Mouse (Mus musculus) cerebellum, postnatal 25 days (tissue): ENCODE data around the gene Dcun1d2.

Experiments used
- DNase-seq, 2 experiments: peaks; one replicate each; pipeline ENCODE4 v3.0.0; 2021; ENCODE audit warnings: mixed read lengths in 2 of 2

Gene Dcun1d2

GRCm38 (mm10) chr8:13253413-13253812, 34.5 kb downstream of the Dcun1d2 start:
- DNase-seq, result no peak

- DNase-seq, result no peak
These were observed 35.1 kb downstream of the Dcun1d2 start for GRCm38 (mm10) chr8:13252837-13253236.

DNA sequence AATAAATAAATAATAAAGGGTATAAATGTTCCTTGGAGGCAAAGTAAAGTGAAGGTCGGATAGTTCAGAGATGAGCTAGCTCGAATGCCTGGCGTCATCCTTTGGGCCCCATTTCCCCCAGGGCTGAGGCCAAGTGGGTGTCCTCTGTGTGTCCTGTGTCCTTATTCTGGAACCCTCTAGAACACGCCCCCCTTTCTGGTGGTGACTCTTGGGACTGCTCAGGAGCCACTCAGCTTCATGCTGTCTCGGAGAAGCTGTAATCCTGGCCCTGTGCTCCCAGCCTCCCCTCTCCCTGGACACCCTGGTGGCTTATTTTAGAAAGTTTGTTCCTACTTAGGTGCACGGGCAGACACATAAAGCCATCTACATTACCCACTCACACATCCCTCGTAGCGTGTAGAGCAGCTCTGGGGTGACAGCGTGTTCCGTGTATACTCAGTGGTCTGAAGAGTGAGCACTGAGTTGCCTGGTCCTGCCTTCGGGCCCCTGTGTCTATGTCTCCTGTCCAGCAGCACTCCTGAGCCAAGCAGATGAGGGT, 43.5 kb downstream of the Dcun1d2 start:
- DNase-seq, result no peak

GRCm38 (mm10) chr8:13242985-13243870, 44.7 kb downstream of the Dcun1d2 start:
- DNase-seq, result no peak

GRCm38 (mm10) chr8:13240691-13241090, 47.2 kb downstream of the Dcun1d2 start:
- DNase-seq, result no peak

DNA sequence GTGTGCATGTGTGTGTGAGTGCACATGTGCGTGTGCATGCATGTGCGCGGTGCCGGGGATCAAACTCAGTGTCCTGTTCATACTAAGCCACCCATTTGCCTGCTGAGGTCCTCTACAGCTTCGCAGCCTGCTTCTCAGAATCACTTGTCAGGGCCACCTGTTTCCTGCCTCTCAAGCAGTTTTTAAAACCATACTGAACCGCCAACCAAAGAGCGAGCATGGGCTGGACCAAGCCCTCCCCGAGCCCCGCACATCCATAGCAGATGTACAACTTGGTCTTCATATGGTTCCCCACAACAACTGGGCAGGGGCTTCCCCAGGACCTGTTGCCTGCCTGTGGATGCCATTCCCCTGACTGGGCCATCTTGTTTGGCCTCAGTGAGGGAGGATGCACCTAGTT, 47.9 kb downstream of the Dcun1d2 start:
- no peak for DNase-seq

DNA sequence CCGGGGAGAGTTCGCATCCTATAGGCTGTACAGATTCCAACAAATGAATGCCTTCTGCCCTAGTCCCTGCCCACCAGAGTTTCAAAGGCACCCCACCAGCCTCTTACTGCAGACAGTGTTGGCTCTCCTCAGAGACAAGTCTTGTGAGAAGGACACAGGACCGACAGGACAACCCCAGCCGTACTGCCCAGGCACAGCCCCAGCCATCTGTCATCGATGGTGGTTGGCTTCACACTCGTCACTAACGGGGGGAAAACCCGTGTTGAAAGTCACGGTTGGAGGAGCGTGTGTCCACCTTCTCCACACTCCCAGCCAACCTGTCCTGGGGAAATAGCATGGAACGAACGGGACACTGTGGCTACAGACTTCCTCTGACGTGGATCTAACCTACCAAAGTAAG, 53.1 kb downstream of the Dcun1d2 start:
- no peak for DNase-seq

- DNase-seq, result no peak
These were observed 57.5 kb downstream of the Dcun1d2 start for GRCm38 (mm10) chr8:13230471-13230870.

DNA sequence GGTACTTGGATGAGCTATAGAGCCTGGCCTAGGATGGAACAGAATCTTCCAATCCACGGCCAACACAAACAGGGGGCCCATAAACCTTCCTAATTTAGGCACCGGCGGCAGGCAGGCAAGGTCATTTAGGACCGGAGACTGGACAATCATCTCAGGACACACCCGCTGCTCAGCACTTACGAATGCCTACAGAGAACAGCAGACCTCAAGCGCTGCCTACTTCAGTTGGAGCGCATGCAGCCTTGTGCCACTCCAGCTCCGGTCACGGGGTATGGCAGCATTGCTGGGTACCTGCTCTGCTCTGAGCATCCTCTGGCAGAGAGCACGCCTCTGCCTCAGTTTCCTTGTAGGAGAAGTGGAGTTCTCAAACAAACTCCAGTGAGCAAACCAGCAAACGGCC, 58.1 kb downstream of the Dcun1d2 start:
- DNase-seq, result no peak

GRCm38 (mm10) chr8:13228923-13229610, 58.9 kb downstream of the Dcun1d2 start:
- DNase-seq, result no peak

DNA sequence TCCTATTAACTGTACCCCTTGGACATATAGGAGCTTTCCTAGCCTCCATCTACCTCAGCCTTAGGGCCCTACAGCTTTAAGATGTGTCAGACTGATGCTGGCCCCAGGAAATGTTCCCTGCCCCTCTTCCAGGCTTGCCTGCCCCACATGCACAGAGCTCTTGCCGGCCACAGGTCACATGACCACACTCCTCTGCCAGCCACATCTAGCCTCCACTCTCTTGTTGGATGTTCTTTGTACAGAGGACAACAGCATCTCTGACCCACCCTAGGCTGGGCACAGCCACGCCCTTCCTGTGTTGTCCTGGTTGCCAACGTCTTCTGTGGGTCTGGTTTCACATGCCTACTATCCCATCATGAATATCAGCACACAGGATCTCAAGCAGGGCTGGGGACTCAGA, 60.7 kb downstream of the Dcun1d2 start:
- DNase-seq, result no peak

DNA sequence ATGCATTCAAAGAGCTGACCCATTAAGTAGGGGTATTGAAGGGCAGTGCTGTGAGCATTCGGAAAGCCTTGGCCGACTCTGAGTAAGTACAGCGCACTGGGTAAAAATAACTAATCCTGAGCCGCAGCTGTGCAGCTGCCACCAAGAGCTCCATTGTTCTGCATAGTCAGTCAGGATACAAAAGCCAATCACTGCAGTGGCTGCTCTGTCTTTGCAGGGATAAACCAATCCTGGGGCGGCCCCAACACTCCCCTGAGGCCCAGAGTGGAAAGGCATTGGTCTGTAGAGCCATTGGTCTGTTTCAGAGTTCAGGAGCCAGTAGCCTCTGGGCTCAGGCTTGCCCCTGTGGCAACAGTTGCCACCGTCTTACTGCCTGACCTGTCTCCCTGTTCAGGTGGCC, 61.6 kb downstream of the Dcun1d2 start:
- DNase-seq, result no peak

DNA sequence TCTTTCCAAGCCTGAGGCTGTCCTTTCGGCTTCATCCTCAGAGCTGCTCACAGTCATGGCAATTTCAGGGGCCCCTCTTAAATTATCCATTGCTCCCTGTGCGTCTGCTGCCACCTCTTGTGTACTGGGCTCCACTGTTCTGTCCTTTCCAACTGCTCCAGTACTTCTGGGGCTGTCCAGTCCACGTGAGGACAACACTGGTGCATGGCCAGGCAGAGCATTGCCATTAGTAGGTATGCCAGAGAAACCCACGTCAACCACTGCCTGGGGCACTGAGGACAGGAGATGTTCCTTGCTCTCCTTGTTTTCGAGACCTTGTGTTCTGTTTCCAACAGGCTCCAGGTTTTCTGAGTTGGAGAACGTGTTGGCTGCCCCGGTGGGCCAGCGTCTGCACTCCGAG, 63.5 kb downstream of the Dcun1d2 start:
- DNase-seq, result no peak

DNA sequence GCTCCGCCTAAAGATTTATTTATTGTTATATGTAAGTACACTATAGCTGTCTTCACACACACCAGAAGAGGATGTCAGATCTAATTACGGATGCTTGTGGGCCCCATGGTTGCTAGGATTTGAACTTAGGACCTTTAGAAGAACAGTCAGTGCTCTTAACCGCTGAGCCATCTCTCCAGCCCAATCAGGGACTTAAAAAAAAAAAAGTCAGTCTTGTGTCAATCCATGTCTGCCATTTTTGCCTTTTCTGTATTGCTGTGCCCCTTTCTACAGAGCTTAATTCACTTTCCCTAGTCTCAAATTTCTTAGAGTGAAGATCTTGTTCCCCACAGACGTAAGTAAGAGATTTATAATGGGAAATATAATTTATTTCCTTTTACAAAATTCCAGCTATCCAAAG, 69.5 kb downstream of the Dcun1d2 start:
- DNase-seq, result no peak

GRCm38 (mm10) chr8:13217986-13218385, 69.9 kb downstream of the Dcun1d2 start:
- no peak for DNase-seq

DNA sequence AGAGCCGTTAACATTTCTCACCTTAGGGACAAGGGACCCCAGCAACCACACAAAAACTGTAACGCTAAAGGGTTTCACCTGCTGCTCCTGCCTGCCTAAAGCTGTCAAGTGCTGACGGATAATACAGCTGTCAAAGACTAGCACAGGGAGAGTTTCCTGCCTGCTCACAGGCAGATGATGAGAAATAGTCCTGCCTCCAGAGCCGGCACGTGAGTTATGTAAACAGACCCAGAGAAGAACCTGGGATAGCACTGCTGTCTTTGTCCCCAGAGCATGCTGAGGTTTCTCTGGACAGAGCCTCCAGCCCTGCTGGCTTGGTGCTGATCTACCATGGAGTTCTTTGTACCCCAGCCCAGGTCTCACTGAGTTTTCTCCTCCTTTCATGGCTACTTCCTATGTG, 70.8 kb downstream of the Dcun1d2 start:
- no peak for DNase-seq

DNA sequence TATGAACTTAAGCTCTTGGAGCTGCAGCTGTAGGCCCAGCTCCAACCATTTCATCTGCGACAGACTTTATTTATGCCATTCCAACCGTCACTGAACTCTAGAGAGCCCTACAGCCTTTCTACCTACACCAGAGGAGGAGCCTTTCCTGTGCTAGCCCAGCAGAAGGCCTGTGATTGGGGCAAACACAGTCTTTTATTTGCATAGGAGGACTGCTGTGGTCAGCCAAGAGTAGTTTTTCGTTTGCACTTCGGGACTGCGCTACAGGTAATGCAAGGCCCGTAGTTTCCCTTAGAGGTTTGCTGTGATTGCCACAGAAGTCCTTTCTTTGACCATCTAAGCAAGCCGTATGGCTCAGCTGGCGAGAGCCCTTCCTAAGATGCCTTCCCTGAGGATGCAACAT, 71.5 kb downstream of the Dcun1d2 start:
- no peak for DNase-seq

DNA sequence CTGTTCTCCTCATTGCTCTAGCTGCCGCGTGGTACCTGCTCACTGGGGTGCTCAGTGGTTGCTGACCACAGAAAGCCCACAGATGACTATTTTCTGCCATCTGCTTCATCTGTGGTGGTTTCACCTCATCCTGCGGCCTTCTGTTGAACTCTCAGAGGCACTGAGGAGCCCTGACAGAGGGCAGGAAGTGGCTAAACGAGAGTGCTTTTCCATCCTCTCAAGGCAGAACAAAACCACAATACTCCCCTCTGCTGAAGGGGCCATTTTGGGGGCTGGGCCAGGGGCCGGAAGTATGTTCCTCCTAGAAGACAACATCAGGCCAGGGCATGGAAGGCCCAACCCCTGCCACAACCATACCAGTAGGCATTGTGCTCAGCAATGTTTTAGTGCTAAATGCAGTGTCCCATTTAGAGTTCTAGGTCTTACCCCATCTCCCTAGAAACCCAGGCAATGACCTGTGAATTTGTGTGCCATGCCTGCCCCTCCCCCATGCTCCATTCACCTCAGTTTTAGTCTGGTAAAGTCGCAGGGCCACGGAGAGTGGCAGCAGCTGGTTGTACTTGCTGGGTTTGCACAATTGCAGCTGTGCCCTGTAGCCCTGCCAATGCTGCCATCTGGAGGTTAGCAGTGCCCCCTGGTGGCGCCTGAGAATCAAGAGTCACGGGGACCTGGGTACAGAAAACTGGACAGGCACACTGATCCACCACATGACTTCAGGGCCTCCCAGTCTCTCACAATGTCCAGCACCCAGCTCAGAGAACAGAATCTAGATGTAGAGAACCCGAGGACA, 74.3 kb downstream of the Dcun1d2 start:
- peak; percentile 70 to 82 for DNase-seq

- no peak for DNase-seq
These were observed 78.2 kb downstream of the Dcun1d2 start for GRCm38 (mm10) chr8:13209770-13210169.

DNA sequence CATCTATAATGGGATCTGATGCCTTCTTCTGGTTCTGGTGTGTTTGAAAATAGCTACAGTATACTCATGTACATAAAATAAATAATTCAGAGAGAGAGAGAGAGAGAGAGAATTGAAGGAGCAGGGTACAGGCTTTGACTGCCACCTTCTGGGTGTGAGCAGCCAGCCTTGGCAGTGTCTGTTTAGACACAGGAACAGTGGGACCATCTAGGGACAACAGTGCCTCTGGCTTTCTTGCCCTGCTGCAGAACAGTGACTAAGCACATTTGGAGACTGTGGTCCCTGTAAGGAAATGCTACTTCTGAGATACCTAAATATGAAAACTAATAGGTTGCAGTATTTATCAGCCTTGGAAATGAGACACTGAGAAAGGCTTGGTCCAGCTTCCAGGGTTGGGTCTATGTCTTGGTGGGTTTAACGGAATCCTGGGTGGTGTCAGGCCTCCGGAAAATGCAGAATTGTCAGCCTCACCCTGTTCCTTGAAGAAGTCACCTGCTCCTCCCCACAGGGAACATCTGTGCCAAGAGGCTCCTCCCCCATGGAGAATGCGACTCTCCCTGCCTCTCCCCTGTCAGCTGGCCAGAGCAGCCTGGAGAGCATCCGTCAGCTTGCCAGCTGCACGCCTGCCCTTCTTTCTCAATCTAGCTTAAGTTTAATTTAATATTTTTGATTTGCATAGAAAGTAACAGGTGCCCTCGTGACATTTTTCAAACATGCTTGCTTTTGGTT, 79.1 kb downstream of the Dcun1d2 start:
- DNase-seq, result no peak

- no peak for DNase-seq
These were observed 81.6 kb downstream of the Dcun1d2 start for GRCm38 (mm10) chr8:13206290-13206689.
